Mouse (Mus musculus) adrenal gland, postnatal 25 days (tissue): ENCODE results near the gene Apobec1. TPM values are rescaled to one million over a fixed set of nuclear protein-coding genes. Genes with fewer than 3 reads are reported as not detected.
"Not testable (repeated sequence)": the region's sequence is repeated elsewhere in the genome, so short reads cannot be mapped to it uniquely, and the experiment has no call there.

ENCODE experiments used
- DNase-seq: peaks from one replicate; pipeline ENCODE4 v3.0.0; 2021; ENCODE audit warnings: mixed read lengths
- long read RNA-seq: library from polyadenylated mRNA; stranded (forward); transcript quantifications from one replicate; pipeline ENCODE4 v2.0.0, GENCODE M21; 2021
- total RNA-seq: library from RNA; stranded (reverse); gene quantifications from 2 replicates; pipeline ENCODE4 v1.2.3, GENCODE M21; 2021

Apobec1 gene
- 6.1 and 8.7 TPM in 2 replicates for total RNA-seq
- long read RNA-seq, transcript Apobec1-201 (8 exons, 2,127 nt): major isoform, 5 of 11 reads
- long read RNA-seq, partial matches to known transcripts: 1 of 11 reads
- long read RNA-seq, other reads (novel, unspliced or antisense): 5 of 11 reads

- DNase-seq: peak; percentile 75
Measured at GRCm38 (mm10) chr6:122602242-122602991, at the start of gene Apobec1. Gene Apobec1, minus strand, starts transcription at chr6:122602444.

GRCm38 (mm10) chr6:122650398-122650980 is 48.2 kb upstream of the Apobec1 start:
- DNase-seq: no peak

GRCm38 (mm10) chr6:122649903-122650302 is 47.7 kb upstream of the Apobec1 start:
- no peak for DNase-seq

- not testable (repeated sequence) for DNase-seq
Measured at GRCm38 (mm10) chr6:122644196-122644595, 42.0 kb upstream of the Apobec1 start.

- not testable (repeated sequence) for DNase-seq
Measured at GRCm38 (mm10) chr6:122637566-122637965, 35.3 kb upstream of the Apobec1 start.

GRCm38 (mm10) chr6:122636666-122637065 is 34.4 kb upstream of the Apobec1 start:
- no peak for DNase-seq

GRCm38 (mm10) chr6:122635315-122635714 is 33.1 kb upstream of the Apobec1 start:
- no peak for DNase-seq

- DNase-seq: no peak
Measured at GRCm38 (mm10) chr6:122633411-122633810, 31.2 kb upstream of the Apobec1 start.

GRCm38 (mm10) chr6:122627469-122628108 is 25.3 kb upstream of the Apobec1 start:
- DNase-seq: no peak

- no peak for DNase-seq
Measured at GRCm38 (mm10) chr6:122626110-122626509, 23.9 kb upstream of the Apobec1 start, which contains the start of gene Dppa3. Gene Dppa3, plus strand, starts transcription at chr6:122626410.

- DNase-seq: no peak
Measured at GRCm38 (mm10) chr6:122625156-122625555, 22.9 kb upstream of the Apobec1 start.

GRCm38 (mm10) chr6:122624480-122624879 is 22.2 kb upstream of the Apobec1 start:
- DNase-seq: no peak

- no peak for DNase-seq
Measured at GRCm38 (mm10) chr6:122621066-122621465, 18.8 kb upstream of the Apobec1 start.

GRCm38 (mm10) chr6:122616022-122616421 is 13.8 kb upstream of the Apobec1 start:
- DNase-seq: no peak

GRCm38 (mm10) chr6:122614047-122614446 is 11.8 kb upstream of the Apobec1 start:
- DNase-seq: no peak

- DNase-seq: no peak
Measured at GRCm38 (mm10) chr6:122612426-122612825, 10.2 kb upstream of the Apobec1 start.

GRCm38 (mm10) chr6:122609771-122610170 is 7.5 kb upstream of the Apobec1 start, which contains the start of gene Gdf3:
Gene Gdf3, minus strand, starts transcription at chr6:122610087.
- DNase-seq: no peak

GRCm38 (mm10) chr6:122609377-122609728 is 7.1 kb upstream of the Apobec1 start:
- DNase-seq: no peak

- no peak for DNase-seq
Measured at GRCm38 (mm10) chr6:122608434-122609376, 6.5 kb upstream of the Apobec1 start.

- no peak for DNase-seq
Measured at GRCm38 (mm10) chr6:122607700-122608099, 5.5 kb upstream of the Apobec1 start.

GRCm38 (mm10) chr6:122606661-122607060 is 4.4 kb upstream of the Apobec1 start:
- DNase-seq: no peak

GRCm38 (mm10) chr6:122605483-122605882 is 3.2 kb upstream of the Apobec1 start:
- no peak for DNase-seq
